ENCODE assay signal across 12 mouse cellular contexts in genomic region chr3:104390072-104390471, GRCm38 (mm10).
DNase-seq lines count a peak whose midpoint lies in the region; ATAC-seq and TF ChIP-seq lines count a peak whose summit lies in the region.
"Had no signal": no experiment of that assay in that cellular context is flagged by ENCODE, and none has a peak within 500 bp of the region (broad histone marks: within the 10 kb centered on the region; RNA-seq: fewer than 3 reads in every experiment).

No protein-coding gene starts in this region.

- no peak overlapping the region for H3K9ac ChIP-seq in forebrain, embryonic 16.5 days (replicated peaks; ENCODE audit: low read depth, low read length)
- H3K9ac ChIP-seq: heart, embryonic 15.5 days; liver, embryonic 13.5 days had no signal

- ATAC-seq in forebrain, embryonic 16.5 days = no peak
- ATAC-seq: midbrain, embryonic 16.5 days had no signal

- TF ChIP-seq POLR2A in kidney, adult 2 months (IDR thresholded peaks at IDR 0.05; ENCODE audit: low read depth, low read length) = no peak

- 65% methylated on average over 10 of the region's 10 CpGs for WGBS in kidney, adult 2 months
- 67% methylated on average over 10 of the region's 10 CpGs for WGBS in forebrain, embryonic 16.5 days

- H3K4me3 ChIP-seq in kidney, adult 2 months (ENCODE audit: insufficient read depth, low read depth, low read length) = no peak overlapping the region
- H3K4me3 ChIP-seq in forebrain, embryonic 16.5 days (replicated peaks; ENCODE audit: low read length) = no peak overlapping the region
- H3K4me3 ChIP-seq: forebrain, embryonic 10.5 days; heart, embryonic 15.5 days; liver, embryonic 13.5 days had no signal

- H3K4me2 ChIP-seq in forebrain, embryonic 16.5 days (ENCODE audit: low read length) = no peak overlapping the region
- H3K4me2 ChIP-seq: heart, embryonic 15.5 days; liver, embryonic 13.5 days had no signal

- intact Hi-C loops in heart, postnatal 10 days (cut with DNase I) = no loop called here

- no peaks in the 10 kb centered on the region for H3K9me3 ChIP-seq in forebrain, embryonic 16.5 days (ENCODE audit: control insufficient read depth, low read length)
- H3K9me3 ChIP-seq: heart, embryonic 15.5 days; liver, embryonic 13.5 days had no signal

- no peaks in the 10 kb centered on the region for H3K27me3 ChIP-seq in kidney, adult 2 months (replicated peaks; ENCODE audit: control insufficient read depth, insufficient read depth, low read length)
- no peaks in the 10 kb centered on the region for H3K27me3 ChIP-seq in forebrain, embryonic 16.5 days (replicated peaks; ENCODE audit: control insufficient read depth, insufficient read depth, low read length)
- H3K27me3 ChIP-seq: heart, embryonic 15.5 days; liver, embryonic 13.5 days had no signal

- TF ChIP-seq CTCF in kidney, adult 2 months (conservative IDR thresholded peaks at IDR 0.05; ENCODE audit: insufficient read depth, insufficient read length, low read depth, low read length) = no peak

- no peaks in the 10 kb centered on the region for H3K4me1 ChIP-seq in kidney, adult 2 months (ENCODE audit: control insufficient read depth, insufficient read depth, low read length)
- peaks cover 10% of the 10 kb centered on the region for H3K4me1 ChIP-seq in forebrain, embryonic 16.5 days (replicated peaks; ENCODE audit: control insufficient read depth, insufficient read depth, low read length)
- H3K4me1 ChIP-seq: liver, embryonic 13.5 days had no signal

- H3K36me3 ChIP-seq in kidney, adult 2 months (ENCODE audit: control insufficient read depth, insufficient read depth, low read length) = no peaks in the 10 kb centered on the region
- no peaks in the 10 kb centered on the region for H3K36me3 ChIP-seq in forebrain, embryonic 16.5 days (ENCODE audit: control insufficient read depth, insufficient read depth)
- H3K36me3 ChIP-seq: forebrain, embryonic 10.5 days; heart, embryonic 15.5 days; liver, embryonic 13.5 days had no signal

- DNase-seq in adrenal gland, adult (ENCODE audit: inconsistent age in 2 of 2, low spot score in 1 of 2) = peak; percentile 40 to 68
- DNase-seq in adrenal gland, adult 18-20 months (ENCODE audit: low spot score in 2 of 2) = no peak
- DNase-seq in kidney, adult 2 months = peak; percentile 28
- no peak for DNase-seq in kidney, adult 18-20 months
- peak; percentile 14 for DNase-seq in adrenal gland, adult 8-10 months
- DNase-seq in heart, postnatal 10 days = peak; percentile 54 to 55
- DNase-seq in urinary bladder, postnatal 25 days (ENCODE audit: low spot score) = no peak
- DNase-seq: liver, embryonic 13.5 days had no signal

- H3K27ac ChIP-seq in kidney, adult 2 months (ENCODE audit: insufficient read depth, low read depth, low read length) = no peak overlapping the region
- no peak overlapping the region for H3K27ac ChIP-seq in forebrain, embryonic 16.5 days (ENCODE audit: low read length)
- H3K27ac ChIP-seq: forebrain, embryonic 10.5 days; heart, embryonic 15.5 days; liver, embryonic 13.5 days had no signal

Comparison
In these comparisons a context has a peak if more than half of its experiments do, and no peak if none do; other contexts are left out.
1. DNase-seq: peak in adrenal gland, adult (2 of 2), kidney, adult 2 months (single experiment), adrenal gland, adult 8-10 months (single experiment) and heart, postnatal 10 days (2 of 2); none in adrenal gland, adult 18-20 months (0 of 2), kidney, adult 18-20 months (single experiment) and urinary bladder, postnatal 25 days (single experiment).